Comparison of ENCODE assay signal across 8 mouse cellular contexts in genomic region chr11:8653800-8654295, GRCm38 (mm10). TPM values are rescaled to one million over a fixed set of nuclear protein-coding genes. Genes with fewer than 3 reads are reported as not detected.
DNase-seq lines count a peak whose midpoint lies in the region; ATAC-seq and TF ChIP-seq lines count a peak whose summit lies in the region.

No protein-coding gene starts in this region.

- H3K27ac ChIP-seq in testis, adult 2 months (ENCODE audit: control insufficient read depth, insufficient read depth, low read depth, low read length): peak overlapping the region; percentile 45; the same call in 1 of the 2 replicates
- no peak overlapping the region for H3K27ac ChIP-seq in hindbrain, embryonic 11.5 days (ENCODE audit: low read depth, low read length)
- peak overlapping the region; percentile 89 for H3K27ac ChIP-seq in limb, embryonic 12.5 days

- no peaks in the 10 kb centered on the region for H3K27me3 ChIP-seq in testis, adult 2 months (ENCODE audit: control insufficient read depth, insufficient read depth, low read length)
- H3K27me3 ChIP-seq in hindbrain, embryonic 11.5 days (ENCODE audit: control insufficient read depth, insufficient read depth, low read length): no peaks in the 10 kb centered on the region
- H3K27me3 ChIP-seq in limb, embryonic 12.5 days: no peaks in the 10 kb centered on the region

- H3K4me1 ChIP-seq in testis, adult 2 months (ENCODE audit: control insufficient read depth, insufficient read depth, low read length): no peaks in the 10 kb centered on the region; the same call in 1 of the 2 replicates
- H3K4me1 ChIP-seq in hindbrain, embryonic 11.5 days (replicated peaks; ENCODE audit: control insufficient read depth, insufficient read depth, low read length): no peaks in the 10 kb centered on the region
- peaks cover 97% of the 10 kb centered on the region for H3K4me1 ChIP-seq in limb, embryonic 12.5 days (replicated peaks)

- H3K9me3 ChIP-seq in hindbrain, embryonic 11.5 days (ENCODE audit: control insufficient read depth, low read length): no peaks in the 10 kb centered on the region
- peaks cover 5% of the 10 kb centered on the region; the same call in 1 of the 2 replicates for H3K9me3 ChIP-seq in limb, embryonic 12.5 days

- H3K36me3 ChIP-seq in testis, adult 2 months (ENCODE audit: control insufficient read depth, insufficient read depth, low read length): no peaks in the 10 kb centered on the region
- H3K36me3 ChIP-seq in hindbrain, embryonic 11.5 days (ENCODE audit: control insufficient read depth, insufficient read depth, low read length): no peaks in the 10 kb centered on the region
- H3K36me3 ChIP-seq in limb, embryonic 12.5 days: peaks cover 3% of the 10 kb centered on the region; the same call in 1 of the 2 replicates

- WGBS in hindbrain, embryonic 11.5 days: 52% methylated on average over 13 of the region's 13 CpGs
- WGBS in limb, embryonic 12.5 days: 46% methylated on average over 13 of the region's 13 CpGs

- no peak for TF ChIP-seq POLR2A in testis, adult 2 months (IDR thresholded peaks at IDR 0.05; ENCODE audit: control insufficient read depth, low read depth, low read length)

- no peak overlapping the region for H3K4me3 ChIP-seq in testis, adult 2 months (ENCODE audit: control insufficient read depth, low read depth, low read length)
- H3K4me3 ChIP-seq in hindbrain, embryonic 11.5 days (ENCODE audit: low read depth, low read length): no peak overlapping the region
- no peak overlapping the region for H3K4me3 ChIP-seq in limb, embryonic 12.5 days (replicated peaks)

- no peak for TF ChIP-seq CTCF in testis, adult 2 months (IDR thresholded peaks at IDR 0.05; ENCODE audit: control insufficient read depth, insufficient read depth, insufficient replicate concordance, low read depth, low read length)

- DNase-seq in adrenal gland, postnatal 10 days: peak; percentile 47
- DNase-seq in adrenal gland, adult 18-20 months (ENCODE audit: low spot score in 2 of 2): no peak
- no peak for DNase-seq in testis, postnatal 14 days (ENCODE audit: low spot score)
- no peak for DNase-seq in hindbrain, embryonic 11.5 days (ENCODE audit: low spot score)
- DNase-seq in spleen, postnatal 4 days (ENCODE audit: low spot score in 2 of 2): no peak

- H3K4me2 ChIP-seq in hindbrain, embryonic 11.5 days (replicated peaks; ENCODE audit: low read depth, low read length): no peak overlapping the region
- H3K4me2 ChIP-seq in limb, embryonic 12.5 days: peak overlapping the region; percentile 9; the same call in 1 of the 2 replicates

- no peak overlapping the region for H3K9ac ChIP-seq in hindbrain, embryonic 11.5 days (ENCODE audit: low read depth, low read length)
- H3K9ac ChIP-seq in limb, embryonic 12.5 days (replicated peaks): no peak overlapping the region

- peak; percentile 36; the same call in 1 of the 2 replicates for ATAC-seq in hindbrain, embryonic 11.5 days (ENCODE audit: low FRiP score)
- ATAC-seq in limb, embryonic 12.5 days (ENCODE audit: insufficient number of reproducible peaks, insufficient read depth, low FRiP score, low TSS enrichment, low read depth): no peak
- no peak for ATAC-seq in CD4-positive, CD25-positive, alpha-beta regulatory T cell, adult 4 months

RNA-seq across cellular contexts. Expression of gene Tns3, which starts 10.5 kb away (rescaled TPM):
- total RNA-seq in adrenal gland, postnatal 10 days (2021): 10 to 100 TPM; 36.5 to 38.5 TPM
- total RNA-seq in adrenal gland, adult 18-20 months (2021): 10 to 100 TPM; 48.3 to 51.5 TPM
- 4.8 and 6.6 TPM in 2 replicates for polyA plus RNA-seq in testis, adult 2 months (2012; rRNA removed)
- polyA plus RNA-seq in hindbrain, embryonic 11.5 days (2014; fragmentation: Nextera tagmentation; extraction: Ambion mirVana): 7.0 and 9.5 TPM in 2 replicates
- 49.6 and 51.9 TPM in 2 replicates for polyA plus RNA-seq in limb, embryonic 12.5 days (2016; fragmentation: Nextera tagmentation; extraction: Ambion mirVana)
- polyA plus RNA-seq in CD4-positive, CD25-positive, alpha-beta regulatory T cell, adult 4 months (2017; shearing (Covaris generic)): under 1 TPM; 0.10 to 0.27 TPM
